Mouse (Mus musculus): ENCODE measurements around the gene Slc25a28.

GRCm38 (mm10) chr19:43689419-43690246 is 15.0 kb upstream of the Slc25a28 start, which contains the start of gene Entpd7:
- TF ChIP-seq CTCF (IDR thresholded peaks at IDR 0.05; ENCODE audit: borderline replicate concordance, control insufficient read depth, extremely low read depth, insufficient read depth, low read length, poor library complexity) = peak; percentile 78
- TF ChIP-seq POLR2A (IDR thresholded peaks at IDR 0.05; ENCODE audit: control insufficient read depth, extremely low read depth, insufficient read depth, low read length, poor library complexity) = no peak; the same call in 1 of the 2 replicates

Data from thymus, adult 2 months (tissue).